In the genomic region with DNA sequence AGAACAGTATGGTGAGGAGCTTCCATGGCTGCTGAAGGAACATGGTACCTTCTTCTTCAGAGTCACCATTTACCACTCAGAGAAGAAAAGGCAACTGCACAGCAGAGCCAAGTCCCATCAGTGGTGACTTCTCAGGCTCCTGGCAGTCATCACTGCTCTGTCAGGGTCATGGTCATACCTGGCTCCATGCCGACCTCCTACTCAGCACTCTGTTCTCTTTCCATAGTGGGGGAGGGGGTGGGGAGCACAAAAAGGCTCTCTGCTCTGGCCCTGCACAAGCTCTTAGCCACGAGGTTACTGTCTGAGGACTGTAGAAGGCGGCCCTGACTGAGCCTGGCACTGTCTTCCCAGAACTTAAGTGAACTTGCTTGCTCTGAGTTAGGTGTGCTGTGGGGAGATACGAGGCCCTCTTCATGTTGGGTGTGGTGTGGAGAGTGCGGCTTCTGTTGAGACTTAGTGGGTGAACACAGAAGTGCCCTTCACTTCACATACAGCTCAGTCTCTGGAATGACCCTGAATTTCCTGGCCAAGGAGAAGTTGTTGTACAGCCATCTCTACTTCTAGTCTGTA, we compare ENCODE assay signal across 8 mouse cellular contexts. TPM values are rescaled to one million over a fixed set of nuclear protein-coding genes. Genes with fewer than 3 reads are reported as not detected.
DNase-seq lines count a peak whose midpoint lies in the region; ATAC-seq and TF ChIP-seq lines count a peak whose summit lies in the region.

No protein-coding gene starts in this region.

- intact Hi-C loops in heart, postnatal 10 days (cut with DNase I), result no loop called here

- H3K4me1 ChIP-seq in brown adipose tissue, adult 24 weeks (ENCODE audit: control insufficient read depth, insufficient read depth, insufficient read length, low read length), result peaks cover 11% of the 10 kb centered on the region
- peaks cover 27% of the 10 kb centered on the region for H3K4me1 ChIP-seq in intestine, embryonic 15.5 days (replicated peaks)
- peaks cover 43% of the 10 kb centered on the region for H3K4me1 ChIP-seq in liver, postnatal 0 days (ENCODE audit: insufficient read depth)
- no peaks in the 10 kb centered on the region for H3K4me1 ChIP-seq in midbrain, embryonic 13.5 days (replicated peaks)

- H3K27me3 ChIP-seq in intestine, embryonic 15.5 days (replicated peaks), result no peaks in the 10 kb centered on the region
- H3K27me3 ChIP-seq in liver, postnatal 0 days (ENCODE audit: insufficient read depth, low read length), result no peaks in the 10 kb centered on the region
- no peaks in the 10 kb centered on the region for H3K27me3 ChIP-seq in midbrain, embryonic 13.5 days

- peak overlapping the region; percentile 13; the same call in 1 of the 2 replicates for H3K4me2 ChIP-seq in intestine, embryonic 15.5 days (replicated peaks)
- peak overlapping the region; percentile 34; the same call in 1 of the 2 replicates for H3K4me2 ChIP-seq in liver, postnatal 0 days (ENCODE audit: low read depth, low read length)
- H3K4me2 ChIP-seq in midbrain, embryonic 13.5 days (replicated peaks), result no peak overlapping the region

- no peak overlapping the region for H3K9ac ChIP-seq in intestine, embryonic 15.5 days
- H3K9ac ChIP-seq in liver, postnatal 0 days (replicated peaks), result peak overlapping the region; percentile 26; the same call in 1 of the 2 replicates
- H3K9ac ChIP-seq in midbrain, embryonic 13.5 days (replicated peaks), result no peak overlapping the region

- peak; percentile 59; the same call in 1 of the 2 replicates for TF ChIP-seq EP300 in liver, postnatal 0 days (IDR thresholded peaks at IDR 0.05; ENCODE audit: low read depth)

- 75% methylated on average over 5 of the region's 5 CpGs for whole genome bisulfite sequencing in intestine, embryonic 15.5 days
- 63% methylated on average over 5 of the region's 5 CpGs for WGBS in liver, postnatal 0 days (ENCODE audit: insufficient replicate concordance)
- 92% methylated on average over 5 of the region's 5 CpGs for WGBS in midbrain, embryonic 13.5 days

- 0 out of 2 replicates have a peak overlapping the region, but pooled peaks have one; percentile 19 for H3K27ac ChIP-seq in brown adipose tissue, adult 24 weeks (replicated peaks; ENCODE audit: low read depth, low read length)
- peak overlapping the region; percentile 74 for H3K27ac ChIP-seq in intestine, embryonic 15.5 days
- peak overlapping the region; percentile 76 for H3K27ac ChIP-seq in liver, postnatal 0 days (ENCODE audit: low read depth)
- no peak overlapping the region for H3K27ac ChIP-seq in midbrain, embryonic 13.5 days

- H3K36me3 ChIP-seq in intestine, embryonic 15.5 days, result no peaks in the 10 kb centered on the region
- peaks cover 14% of the 10 kb centered on the region; the same call in 1 of the 2 replicates for H3K36me3 ChIP-seq in liver, postnatal 0 days (replicated peaks; ENCODE audit: insufficient read depth, low read length)
- peaks cover 35% of the 10 kb centered on the region for H3K36me3 ChIP-seq in midbrain, embryonic 13.5 days

- DNase-seq in heart, postnatal 4 days, result peak; percentile 17
- DNase-seq in heart, postnatal 10 days, result no peak
- DNase-seq in liver, postnatal 0 days, result peak; percentile 40
- DNase-seq in right cerebral cortex, adult 2 months (ENCODE audit: low spot score in 2 of 2), result no peak

- H3K9me3 ChIP-seq in intestine, embryonic 15.5 days, result no peaks in the 10 kb centered on the region
- no peaks in the 10 kb centered on the region for H3K9me3 ChIP-seq in liver, postnatal 0 days (ENCODE audit: low read length)
- H3K9me3 ChIP-seq in midbrain, embryonic 13.5 days, result no peaks in the 10 kb centered on the region

- no peak for TF ChIP-seq CTCF in liver, postnatal 0 days (IDR thresholded peaks at IDR 0.05; ENCODE audit: low read depth)

- no peak overlapping the region for H3K4me3 ChIP-seq in brown adipose tissue, adult 24 weeks (ENCODE audit: insufficient read depth, low read depth, low read length)
- H3K4me3 ChIP-seq in intestine, embryonic 15.5 days (replicated peaks), result no peak overlapping the region
- H3K4me3 ChIP-seq in liver, postnatal 0 days (ENCODE audit: low read depth, low read length), result no peak overlapping the region
- no peak overlapping the region for H3K4me3 ChIP-seq in midbrain, embryonic 13.5 days (replicated peaks)

- ATAC-seq in intestine, embryonic 15.5 days, result peak; percentile 29
- peak; percentile 86 for ATAC-seq in liver, postnatal 0 days
- ATAC-seq in inflammation-experienced regulatory T-cells, adult 6 months, result no peak
- no peak for ATAC-seq in midbrain, embryonic 13.5 days

RNA-seq across cellular contexts. Expression of a gene that starts 24.2 kb away (rescaled TPM):
- total RNA-seq in heart, postnatal 4 days (2021), result under 1 TPM in 1 of 2 experiments, not detected in 1; 0.07 TPM
- total RNA-seq in heart, postnatal 10 days (2021), result under 1 TPM in 1 of 2 experiments, not detected in 1; 0.07 TPM
- not detected in 2 replicates for polyA plus RNA-seq in brown adipose tissue, adult 24 weeks (2012; ENCODE audit: insufficient read depth, insufficient read length, missing spikeins)
- 0.38 and 0.76 TPM in 2 replicates for polyA plus RNA-seq in intestine, embryonic 15.5 days (2015; fragmentation: Nextera tagmentation; extraction: Ambion mirVana)
- 2.5 TPM in 2 replicates for polyA plus RNA-seq in liver, postnatal 0 days (2015; fragmentation: Nextera tagmentation; extraction: Ambion mirVana)
- polyA plus RNA-seq in inflammation-experienced regulatory T-cells, adult 6 months (2017; shearing (Covaris generic)), result 1 to 10 TPM in 1 of 3 experiments, under 1 TPM in 2; 0.78 to 1.3 (median 0.94) TPM
- 0.27 and 0.57 TPM in 2 replicates for polyA plus RNA-seq in midbrain, embryonic 13.5 days (2015; fragmentation: Nextera tagmentation; extraction: Ambion mirVana)

Comparison
In these comparisons a context has a peak if more than half of its experiments do, and no peak if none do; other contexts are left out.
1. DNase-seq: peak in heart, postnatal 4 days (single experiment) and liver, postnatal 0 days (single experiment); none in heart, postnatal 10 days (0 of 2) and right cerebral cortex, adult 2 months (0 of 2).
2. ATAC-seq: peak in intestine, embryonic 15.5 days (single experiment) and liver, postnatal 0 days (single experiment); none in inflammation-experienced regulatory T-cells, adult 6 months (single experiment) and midbrain, embryonic 13.5 days (single experiment).